Mouse (Mus musculus): Measurements from ENCODE around the gene Cdkl3. TPM values are rescaled to one million over a fixed set of nuclear protein-coding genes. Genes with fewer than 3 reads are reported as not detected.
A peak's percentile ranks its signal among the peaks of the same experiment; 100 is the strongest.
"Not testable (repeated sequence)": the region's sequence is repeated elsewhere in the genome, so short reads cannot be mapped to it uniquely, and the experiment has no call there.

The Cdkl3 gene
- polyA plus RNA-seq, 1 experiment = 1.8 TPM

GRCm38 (mm10) chr11:52117156-52117555, 113.1 kb downstream of the Cdkl3 start:
- Histone ChIP-seq H3K4me1 (ENCODE audit: control insufficient read depth, insufficient read depth, low read length) (peaks cover 5% of the 10 kb centered on the region; the same call in 1 of the 2 replicates), H3K27me3 (replicated peaks; ENCODE audit: control insufficient read depth, insufficient read depth, low read length) (0 out of 2 replicates have a peak, but pooled peaks cover 2% of the 10 kb centered on the region), H3K4me3 (ENCODE audit: insufficient read depth, low read depth, low read length) (no peak overlapping the region), H3K36me3 (ENCODE audit: control insufficient read depth, insufficient read depth, low read length) (peaks cover 30% of the 10 kb centered on the region), H3K27ac (ENCODE audit: insufficient read depth, low read depth, low read length) (no peak overlapping the region)
- 90% methylated on average over 7 of the region's 7 CpGs for WGBS
- DNase-seq = no peak
- TF ChIP-seq POLR2A (IDR thresholded peaks at IDR 0.05; ENCODE audit: low read depth, low read length) = no peak
- no peak for TF ChIP-seq CTCF (conservative IDR thresholded peaks at IDR 0.05; ENCODE audit: insufficient read depth, insufficient read length, low read depth, low read length)

GRCm38 (mm10) chr11:52120415-52120814, 116.4 kb downstream of the Cdkl3 start:
- 0 out of 2 replicates have a peak, but pooled peaks have one; percentile 9 for TF ChIP-seq CTCF (conservative IDR thresholded peaks at IDR 0.05; ENCODE audit: insufficient read depth, insufficient read length, low read depth, low read length)
- not testable (repeated sequence) for H3K27me3 ChIP-seq (replicated peaks; ENCODE audit: control insufficient read depth, insufficient read depth, low read length); H3K27ac ChIP-seq (ENCODE audit: insufficient read depth, low read depth, low read length); H3K4me1 ChIP-seq (ENCODE audit: control insufficient read depth, insufficient read depth, low read length); DNase-seq; H3K4me3 ChIP-seq (ENCODE audit: insufficient read depth, low read depth, low read length)
- peaks cover 26% of the 10 kb centered on the region for H3K36me3 ChIP-seq (ENCODE audit: control insufficient read depth, insufficient read depth, low read length)

DNA sequence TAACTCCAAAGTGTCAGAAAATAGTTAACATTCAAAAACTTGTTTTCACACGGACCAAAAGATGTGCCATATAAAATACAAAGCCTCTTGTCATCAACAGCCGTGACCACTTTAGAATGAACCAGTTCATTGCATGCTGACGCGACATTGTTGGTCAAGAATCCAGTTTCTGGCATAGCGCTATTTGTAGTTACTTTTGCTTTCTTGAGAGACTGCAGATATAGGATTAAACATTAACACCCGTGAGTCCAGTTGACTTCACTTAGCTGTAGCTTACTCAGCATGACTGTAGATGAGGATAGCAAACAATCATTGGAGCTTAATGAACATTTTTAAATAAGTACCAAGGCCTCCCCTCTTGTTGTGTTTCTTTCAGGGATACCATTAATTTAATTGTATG, 118.0 kb downstream of the Cdkl3 start:
- Histone ChIP-seq H3K27ac (ENCODE audit: insufficient read depth, low read depth, low read length) (no peak overlapping the region), H3K36me3 (ENCODE audit: control insufficient read depth, insufficient read depth, low read length) (peaks cover 24% of the 10 kb centered on the region), H3K27me3 (replicated peaks; ENCODE audit: control insufficient read depth, insufficient read depth, low read length) (0 out of 2 replicates have a peak, but pooled peaks cover 2% of the 10 kb centered on the region), H3K4me3 (ENCODE audit: insufficient read depth, low read depth, low read length) (no peak overlapping the region), H3K4me1 (ENCODE audit: control insufficient read depth, insufficient read depth, low read length) (peaks cover 5% of the 10 kb centered on the region; the same call in 1 of the 2 replicates)
- DNase-seq = peak; percentile 74
- TF ChIP-seq CTCF (conservative IDR thresholded peaks at IDR 0.05; ENCODE audit: insufficient read depth, insufficient read length, low read depth, low read length) (no peak), POLR2A (IDR thresholded peaks at IDR 0.05; ENCODE audit: low read depth, low read length) (no peak)
- 34% methylated on average over 6 of the region's 6 CpGs for WGBS

- Histone ChIP-seq H3K27ac (ENCODE audit: insufficient read depth, low read depth, low read length) (no peak overlapping the region), H3K4me3 (ENCODE audit: insufficient read depth, low read depth, low read length) (no peak overlapping the region), H3K27me3 (replicated peaks; ENCODE audit: control insufficient read depth, insufficient read depth, low read length) (0 out of 2 replicates have a peak, but pooled peaks cover 2% of the 10 kb centered on the region), H3K4me1 (ENCODE audit: control insufficient read depth, insufficient read depth, low read length) (peaks cover 5% of the 10 kb centered on the region; the same call in 1 of the 2 replicates), H3K36me3 (ENCODE audit: control insufficient read depth, insufficient read depth, low read length) (peaks cover 21% of the 10 kb centered on the region)
- DNase-seq = no peak
- TF ChIP-seq CTCF (conservative IDR thresholded peaks at IDR 0.05; ENCODE audit: insufficient read depth, insufficient read length, low read depth, low read length) (no peak), POLR2A (IDR thresholded peaks at IDR 0.05; ENCODE audit: low read depth, low read length) (no peak)
- 89% methylated on average over 4 of the region's 4 CpGs for WGBS
Measured at GRCm38 (mm10) chr11:52124468-52124867, 120.4 kb downstream of the Cdkl3 start.

DNA sequence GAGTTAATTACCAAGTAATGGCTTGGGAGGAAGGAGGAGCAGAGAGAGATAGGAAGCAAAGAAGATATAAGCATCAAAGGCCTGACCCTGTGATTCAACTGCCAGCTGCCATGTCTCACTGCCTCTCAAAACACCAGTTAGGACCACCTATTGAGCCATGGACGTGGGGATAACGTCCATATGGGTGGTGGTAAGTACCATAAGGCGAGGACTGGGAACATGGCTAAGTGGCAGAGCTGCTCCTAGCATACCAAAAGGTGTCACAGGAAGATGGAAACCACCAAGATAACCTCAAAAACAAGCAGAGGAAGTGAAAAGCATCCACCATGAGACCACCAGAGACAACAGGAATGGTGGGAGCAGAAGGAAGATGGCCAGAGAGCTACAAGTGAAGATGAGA, 123.1 kb downstream of the Cdkl3 start:
- Histone ChIP-seq H3K4me3 (ENCODE audit: insufficient read depth, low read depth, low read length) (no peak overlapping the region), H3K27ac (ENCODE audit: insufficient read depth, low read depth, low read length) (no peak overlapping the region), H3K36me3 (ENCODE audit: control insufficient read depth, insufficient read depth, low read length) (peaks cover 6% of the 10 kb centered on the region), H3K27me3 (replicated peaks; ENCODE audit: control insufficient read depth, insufficient read depth, low read length) (no peaks in the 10 kb centered on the region), H3K4me1 (ENCODE audit: control insufficient read depth, insufficient read depth, low read length) (no peaks in the 10 kb centered on the region)
- no peak for DNase-seq
- WGBS = 86% methylated on average over 3 of the region's 3 CpGs
- TF ChIP-seq POLR2A (IDR thresholded peaks at IDR 0.05; ENCODE audit: low read depth, low read length) (no peak), CTCF (conservative IDR thresholded peaks at IDR 0.05; ENCODE audit: insufficient read depth, insufficient read length, low read depth, low read length) (no peak)

- H3K36me3 ChIP-seq (ENCODE audit: control insufficient read depth, insufficient read depth, low read length) = peaks cover 3% of the 10 kb centered on the region
- TF ChIP-seq POLR2A (IDR thresholded peaks at IDR 0.05; ENCODE audit: low read depth, low read length) = no peak
- no peak for TF ChIP-seq CTCF (conservative IDR thresholded peaks at IDR 0.05; ENCODE audit: insufficient read depth, insufficient read length, low read depth, low read length)
- no peaks in the 10 kb centered on the region for H3K27me3 ChIP-seq (replicated peaks; ENCODE audit: control insufficient read depth, insufficient read depth, low read length)
- no peak overlapping the region for H3K27ac ChIP-seq (ENCODE audit: insufficient read depth, low read depth, low read length)
- no peak for DNase-seq
- H3K4me1 ChIP-seq (ENCODE audit: control insufficient read depth, insufficient read depth, low read length) = no peaks in the 10 kb centered on the region
- 69% methylated on average over 5 of the region's 5 CpGs for WGBS
- H3K4me3 ChIP-seq (ENCODE audit: insufficient read depth, low read depth, low read length) = no peak overlapping the region
Measured at GRCm38 (mm10) chr11:52127760-52128159, 123.7 kb downstream of the Cdkl3 start.

GRCm38 (mm10) chr11:52128316-52129061, 124.5 kb downstream of the Cdkl3 start:
- DNase-seq = no peak
- Histone ChIP-seq H3K4me3 (ENCODE audit: insufficient read depth, low read depth, low read length) (no peak overlapping the region), H3K4me1 (ENCODE audit: control insufficient read depth, insufficient read depth, low read length) (no peaks in the 10 kb centered on the region), H3K36me3 (ENCODE audit: control insufficient read depth, insufficient read depth, low read length) (peaks cover 3% of the 10 kb centered on the region), H3K27me3 (replicated peaks; ENCODE audit: control insufficient read depth, insufficient read depth, low read length) (no peaks in the 10 kb centered on the region), H3K27ac (ENCODE audit: insufficient read depth, low read depth, low read length) (no peak overlapping the region)
- WGBS = 69% methylated on average over 5 of the region's 5 CpGs
- TF ChIP-seq POLR2A (IDR thresholded peaks at IDR 0.05; ENCODE audit: low read depth, low read length) (no peak), CTCF (conservative IDR thresholded peaks at IDR 0.05; ENCODE audit: insufficient read depth, insufficient read length, low read depth, low read length) (no peak)

Data from kidney, adult 2 months (tissue).